Mouse (Mus musculus) cerebellum, adult 18-20 months (tissue): Measurements from ENCODE around the gene Usp36.

ENCODE experiments used
- DNase-seq, 2 experiments: peaks; one replicate each; pipeline ENCODE4 v3.0.0; 2021

Gene Usp36

DNA sequence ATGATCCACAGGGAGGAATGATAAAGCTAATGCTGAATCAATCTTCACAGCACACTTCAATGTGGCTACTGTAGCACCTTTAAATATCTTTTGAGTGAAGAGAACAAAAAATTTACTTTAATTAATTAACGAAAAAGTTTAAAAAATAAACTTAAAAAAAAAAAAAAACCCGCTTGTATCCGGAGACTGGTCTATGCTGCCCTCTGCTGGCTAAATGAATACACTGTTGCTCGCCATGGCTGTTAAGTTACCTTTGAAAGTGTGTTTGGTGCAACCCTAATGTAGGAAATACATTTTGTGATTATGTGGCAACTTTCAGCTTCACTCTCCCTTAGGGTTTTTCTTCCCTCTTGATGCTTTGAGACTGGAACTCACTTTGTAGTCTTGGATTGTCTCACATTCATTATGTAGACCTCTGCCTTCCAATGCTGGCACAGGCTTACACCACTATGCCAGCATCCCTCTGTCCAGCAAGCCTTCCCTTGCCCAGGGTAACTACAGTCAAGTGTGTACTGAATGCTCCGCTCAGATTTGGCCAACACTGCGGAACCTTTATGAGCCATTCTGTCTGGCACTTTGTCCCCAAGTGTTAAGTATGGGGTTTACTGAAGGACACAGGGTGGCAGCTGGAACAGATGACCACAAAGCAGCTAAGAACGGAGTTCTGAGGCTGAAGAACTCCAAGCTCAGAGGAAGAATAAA, 69.3 kb downstream of the Usp36 start:
- DNase-seq: peak; percentile 65 to 76

DNA sequence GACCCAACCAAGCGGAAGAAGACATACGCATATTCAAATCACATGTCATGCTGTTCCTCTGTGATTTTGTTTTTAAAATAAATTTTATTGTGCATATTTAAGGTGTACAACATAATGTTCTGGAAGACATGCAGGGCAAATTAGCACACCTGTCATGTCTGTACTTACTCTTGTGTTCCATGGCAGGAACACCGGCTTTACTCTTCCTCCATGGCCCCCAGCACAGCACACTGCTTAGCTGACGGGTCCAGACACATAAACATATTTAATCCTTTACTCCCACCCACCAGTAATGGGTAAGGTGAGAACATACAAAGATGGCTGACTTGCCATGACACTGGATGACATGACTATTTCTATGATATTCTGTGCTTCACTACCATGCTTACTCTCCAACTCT, 71.0 kb downstream of the Usp36 start:
- no peak for DNase-seq

DNA sequence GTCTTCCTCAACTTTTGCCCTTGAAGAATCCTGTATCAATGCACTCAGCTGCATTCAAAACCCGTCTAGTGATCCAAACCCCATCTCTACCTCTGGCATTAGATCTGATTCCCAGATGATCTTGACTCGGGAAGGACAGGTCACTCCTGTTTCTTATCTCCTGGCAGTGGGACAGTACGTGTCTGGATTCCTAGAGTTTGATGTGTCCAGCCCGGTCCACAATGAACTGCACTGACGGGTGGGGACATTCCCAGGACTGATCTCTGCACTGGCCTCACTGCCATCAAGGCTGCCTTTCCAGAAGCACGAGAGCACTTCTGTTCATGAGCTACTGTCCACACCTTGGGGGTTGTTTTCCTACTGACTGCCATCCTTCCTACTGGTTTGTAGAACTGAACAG, 73.6 kb downstream of the Usp36 start:
- no peak for DNase-seq

DNA sequence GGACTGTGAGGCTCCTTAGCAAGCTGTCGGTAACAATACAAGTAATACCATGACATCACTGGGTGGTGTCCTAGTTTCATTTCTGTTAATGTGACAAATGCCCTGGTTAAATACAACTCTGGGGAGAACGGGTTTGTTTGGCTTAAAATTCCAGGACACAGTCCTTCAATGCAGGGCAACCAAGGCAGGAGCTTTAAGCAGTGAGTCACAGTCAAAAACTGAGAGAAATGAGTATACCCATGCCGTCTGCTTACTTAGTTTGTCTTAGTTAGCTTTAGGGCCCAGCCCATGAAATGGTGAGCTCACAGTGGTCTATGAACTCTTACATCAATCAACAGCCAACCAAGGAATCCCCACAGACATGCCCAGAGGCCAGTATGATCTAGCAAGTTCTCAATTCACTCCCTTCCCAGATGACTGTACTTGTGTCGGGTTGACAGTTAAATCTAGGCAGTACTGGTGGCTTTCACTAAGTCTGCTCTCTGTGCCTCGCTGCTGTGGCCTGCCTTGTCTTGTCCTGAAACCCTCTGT, 74.1 kb downstream of the Usp36 start:
- DNase-seq: no peak

DNA sequence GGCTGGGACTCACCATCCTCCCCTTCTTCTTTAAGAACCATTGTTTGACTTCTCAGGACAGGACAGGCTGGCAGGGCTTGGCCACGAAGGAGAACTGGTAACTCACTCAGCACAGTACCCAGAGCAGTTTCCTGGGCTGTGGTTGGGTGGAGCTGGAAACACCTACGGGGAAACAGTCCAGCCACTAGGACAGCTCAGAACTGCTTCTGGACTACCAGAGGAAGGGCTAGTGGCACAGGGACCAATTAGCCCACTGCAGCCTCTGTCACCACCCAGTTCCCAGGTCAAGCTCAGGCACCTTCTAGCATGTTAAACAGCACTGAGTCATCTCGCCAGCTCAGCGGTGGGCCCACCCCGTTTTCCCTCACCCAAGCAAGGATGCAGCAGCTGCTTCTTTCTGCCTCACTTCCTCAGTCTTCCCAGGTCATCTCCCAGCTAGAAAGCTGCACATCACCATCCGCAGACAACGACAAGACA, 77.4 kb downstream of the Usp36 start:
- peak in 1 of 2 experiments; percentile 39 for DNase-seq

DNA sequence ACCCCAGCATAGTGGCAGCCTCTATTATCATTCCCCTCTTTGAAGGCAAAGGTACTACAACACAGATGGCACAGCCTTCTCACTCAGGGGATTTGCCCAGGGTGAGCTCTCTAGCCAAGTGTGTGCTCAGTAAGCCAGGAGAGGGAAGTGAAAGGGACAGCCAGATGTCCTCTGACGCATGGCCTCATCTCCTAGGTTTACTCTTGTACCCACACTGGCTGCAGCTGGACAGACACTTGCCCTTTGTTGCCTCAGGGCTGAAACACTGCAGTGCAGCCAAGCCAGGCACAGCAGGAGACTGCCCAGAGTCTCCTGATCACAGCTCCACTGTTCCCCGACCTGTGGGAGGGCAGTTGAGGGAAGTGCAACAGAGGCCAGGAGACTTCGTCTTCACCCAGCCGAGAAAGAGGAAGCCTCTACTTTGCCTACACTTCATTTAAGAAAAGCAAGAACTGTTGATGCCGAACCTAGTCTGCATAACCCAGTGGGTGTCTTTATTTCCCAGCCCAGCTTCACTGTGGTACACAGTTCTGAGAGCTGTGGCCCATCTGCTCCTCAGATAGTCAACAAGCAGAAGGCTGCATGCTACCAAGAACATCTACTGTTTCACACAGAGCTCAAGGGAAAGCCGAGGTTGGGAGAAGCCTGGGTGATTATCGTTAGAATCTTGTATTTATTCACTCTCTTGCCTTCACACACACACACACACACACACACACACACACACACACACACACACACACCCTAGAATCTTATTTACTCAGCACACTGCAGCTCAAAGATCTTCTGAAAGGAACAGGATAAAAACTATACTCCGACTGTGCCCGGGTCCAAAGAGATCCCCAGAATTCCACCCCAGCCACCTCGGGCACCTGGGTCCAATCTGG, 78.1 kb downstream of the Usp36 start:
- DNase-seq: peak; percentile 65 to 68

DNA sequence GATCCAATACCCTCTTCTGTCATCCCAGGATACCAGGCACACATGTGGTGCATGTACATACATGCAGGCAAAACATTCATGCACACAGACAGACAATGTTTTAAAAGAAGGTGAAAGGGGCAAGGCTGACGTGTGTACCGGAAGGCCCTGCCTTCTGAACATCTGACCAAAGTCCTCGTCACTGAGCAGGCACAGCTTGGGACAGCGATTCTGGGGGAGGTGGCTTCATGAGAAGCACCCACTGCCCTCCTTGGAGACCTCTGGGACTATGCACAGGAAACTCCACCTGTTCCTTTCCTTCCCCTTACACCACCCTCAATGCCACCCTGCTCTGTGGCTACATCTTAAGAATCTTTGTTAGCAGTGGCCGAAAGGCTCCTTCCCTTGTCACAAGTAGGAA, 79.1 kb downstream of the Usp36 start:
- no peak for DNase-seq

DNA sequence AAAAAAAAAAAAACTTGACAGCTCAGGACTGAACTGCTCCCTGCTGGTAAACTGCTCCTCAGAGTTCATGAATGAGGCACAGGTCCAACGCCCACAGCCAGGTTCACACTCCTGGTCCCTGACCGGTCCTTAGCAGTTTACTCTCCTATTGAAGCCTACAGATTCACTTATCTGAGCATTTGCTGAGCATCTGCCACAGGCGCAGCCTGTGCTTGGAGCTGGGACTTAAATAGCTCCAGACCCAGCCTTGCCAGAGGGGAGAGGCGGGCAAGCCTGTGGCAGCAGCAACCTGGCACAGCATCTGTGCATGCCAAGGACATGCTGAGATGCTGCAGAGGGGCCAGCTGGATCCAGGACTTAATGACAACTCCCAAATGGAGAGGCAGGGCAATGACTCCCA, 79.9 kb downstream of the Usp36 start:
- DNase-seq: peak; percentile 77 to 78
